Mouse (Mus musculus) megakaryocyte, embryonic 14.5 days (primary cell): ENCODE results near the gene Mrps18c. TPM values are rescaled to one million over a fixed set of nuclear protein-coding genes. Genes with fewer than 3 reads are reported as not detected.

Experiments used
- H3K27me3 ChIP-seq: replicated peaks from 2 replicates; pipeline ENCODE3; 2012; ENCODE audit warnings: inconsistent platforms
- H3K36me3 ChIP-seq: replicated peaks from 2 replicates; pipeline ENCODE3; 2012; ENCODE audit warnings: low read length, inconsistent platforms, mixed read lengths
- H3K4me1 ChIP-seq: 2 replicates; pipeline ENCODE4 v1.6.1; 2012; ENCODE audit warnings: inconsistent platforms
- H3K4me3 ChIP-seq: replicated peaks from 2 replicates; pipeline ENCODE3; 2012; ENCODE audit warnings: moderate library complexity, mild to moderate bottlenecking, inconsistent platforms
- H3K9me3 ChIP-seq: 2 replicates; pipeline ENCODE4 v1.6.1; 2012; ENCODE audit warnings: inconsistent platforms
- FLI1 ChIP-seq: IDR thresholded peaks from 2 replicates; pipeline ENCODE4 v1.6.1; 2012; ENCODE audit warnings: low read length, inconsistent platforms, mixed read lengths
- GATA1 ChIP-seq: IDR thresholded peaks from 3 replicates; pipeline ENCODE4 v1.6.1; 2012; ENCODE audit warnings: mixed read lengths, low read length, inconsistent platforms, borderline replicate concordance
- polyA plus RNA-seq: library from polyadenylated mRNA; stranded (reverse); fragments of >175 nt; gene quantifications from 2 replicates; pipeline ENCODE4 v1.2.3, GENCODE M21; 2012; ENCODE audit warnings: low replicate concordance; ENCODE audit not compliant: insufficient read depth

The Mrps18c gene
- 6.1 TPM in 1 of 2 replicates, not detected in the other for polyA plus RNA-seq

GRCm38 (mm10) chr5:100798165-100798860 lies at the start of gene Mrps18c, which contains the start of gene Helq:
Gene Mrps18c, plus strand, starts transcription at chr5:100798627.
Gene Helq, minus strand, starts transcription at chr5:100798598.
- TF ChIP-seq FLI1, result peak; percentile 68; the same call in 1 of the 2 replicates
- TF ChIP-seq GATA1, result no peak
- Histone ChIP-seq H3K27me3 (no peaks in the 10 kb centered on the region), H3K36me3 (peaks cover 55% of the 10 kb centered on the region), H3K4me3 (peak within 1 kb of the TSS; percentile 95), H3K4me1 (peaks cover 26% of the 10 kb centered on the region), H3K9me3 (no peaks in the 10 kb centered on the region)

GRCm38 (mm10) chr5:100750617-100751255 lies 47.7 kb upstream of the Mrps18c start:
- TF ChIP-seq GATA1, result no peak
- no peak for TF ChIP-seq FLI1
- Histone ChIP-seq H3K9me3 (peaks cover 12% of the 10 kb centered on the region), H3K4me1 (peaks cover 44% of the 10 kb centered on the region), H3K36me3 (no peaks in the 10 kb centered on the region), H3K27me3 (no peaks in the 10 kb centered on the region), H3K4me3 (peak overlapping the region; percentile 72)

GRCm38 (mm10) chr5:100751655-100752054 lies 46.8 kb upstream of the Mrps18c start:
- TF ChIP-seq GATA1 (no peak), FLI1 (no peak)
- peaks cover 13% of the 10 kb centered on the region for H3K9me3 ChIP-seq
- no peaks in the 10 kb centered on the region for H3K27me3 ChIP-seq
- H3K4me3 ChIP-seq, result no peak overlapping the region
- H3K36me3 ChIP-seq, result no peaks in the 10 kb centered on the region
- H3K4me1 ChIP-seq, result peaks cover 44% of the 10 kb centered on the region

- Histone ChIP-seq H3K4me1 (peaks cover 47% of the 10 kb centered on the region), H3K9me3 (peaks cover 16% of the 10 kb centered on the region), H3K36me3 (no peaks in the 10 kb centered on the region), H3K4me3 (no peak overlapping the region), H3K27me3 (no peaks in the 10 kb centered on the region)
- TF ChIP-seq GATA1 (no peak), FLI1 (no peak)
These were observed 45.0 kb upstream of the Mrps18c start for GRCm38 (mm10) chr5:100753407-100753806.

GRCm38 (mm10) chr5:100758121-100758520 lies 40.3 kb upstream of the Mrps18c start:
- H3K4me1 ChIP-seq, result peaks cover 14% of the 10 kb centered on the region
- H3K4me3 ChIP-seq, result no peak overlapping the region
- H3K27me3 ChIP-seq, result no peaks in the 10 kb centered on the region
- peaks cover 23% of the 10 kb centered on the region for H3K36me3 ChIP-seq
- no peak for TF ChIP-seq GATA1
- H3K9me3 ChIP-seq, result peaks cover 22% of the 10 kb centered on the region

GRCm38 (mm10) chr5:100760049-100760663 lies 38.3 kb upstream of the Mrps18c start:
- no peaks in the 10 kb centered on the region for H3K27me3 ChIP-seq
- TF ChIP-seq FLI1 (no peak), GATA1 (no peak)
- no peak overlapping the region for H3K4me3 ChIP-seq
- H3K9me3 ChIP-seq, result peaks cover 19% of the 10 kb centered on the region
- peaks cover 4% of the 10 kb centered on the region for H3K4me1 ChIP-seq
- H3K36me3 ChIP-seq, result peaks cover 44% of the 10 kb centered on the region

GRCm38 (mm10) chr5:100761736-100762135 lies 36.7 kb upstream of the Mrps18c start:
- TF ChIP-seq FLI1 (no peak), GATA1 (no peak)
- Histone ChIP-seq H3K9me3 (peaks cover 13% of the 10 kb centered on the region), H3K36me3 (peaks cover 59% of the 10 kb centered on the region), H3K4me1 (peaks cover 3% of the 10 kb centered on the region), H3K27me3 (no peaks in the 10 kb centered on the region), H3K4me3 (no peak overlapping the region)

- no peaks in the 10 kb centered on the region for H3K27me3 ChIP-seq
- no peaks in the 10 kb centered on the region for H3K9me3 ChIP-seq
- H3K4me1 ChIP-seq, result peaks cover 11% of the 10 kb centered on the region; the same call in 1 of the 2 replicates
- H3K36me3 ChIP-seq, result peaks cover 90% of the 10 kb centered on the region
- TF ChIP-seq GATA1, result no peak
- TF ChIP-seq FLI1, result no peak
- no peak overlapping the region for H3K4me3 ChIP-seq
These were observed 32.4 kb upstream of the Mrps18c start for GRCm38 (mm10) chr5:100766026-100766425.

- no peaks in the 10 kb centered on the region for H3K9me3 ChIP-seq
- no peak overlapping the region for H3K4me3 ChIP-seq
- peaks cover 14% of the 10 kb centered on the region; the same call in 1 of the 2 replicates for H3K4me1 ChIP-seq
- TF ChIP-seq GATA1 (no peak), FLI1 (no peak)
- H3K36me3 ChIP-seq, result peaks cover 89% of the 10 kb centered on the region
- H3K27me3 ChIP-seq, result no peaks in the 10 kb centered on the region
These were observed 26.9 kb upstream of the Mrps18c start for GRCm38 (mm10) chr5:100771575-100771974.

GRCm38 (mm10) chr5:100775778-100776404 lies 22.5 kb upstream of the Mrps18c start:
- Histone ChIP-seq H3K27me3 (no peaks in the 10 kb centered on the region), H3K4me1 (peaks cover 3% of the 10 kb centered on the region; the same call in 1 of the 2 replicates), H3K36me3 (peaks cover 83% of the 10 kb centered on the region), H3K4me3 (no peak overlapping the region), H3K9me3 (no peaks in the 10 kb centered on the region)
- TF ChIP-seq FLI1 (no peak), GATA1 (no peak)
